Mouse (Mus musculus) WW6 (cell line): Measurements from ENCODE around the gene Exo5.

ENCODE experiments used
- DNase-seq: peaks from one replicate; pipeline ENCODE4 v3.0.0-alpha.2; 2013; ENCODE audit warnings: low read depth, low spot score

Gene Exo5

DNA sequence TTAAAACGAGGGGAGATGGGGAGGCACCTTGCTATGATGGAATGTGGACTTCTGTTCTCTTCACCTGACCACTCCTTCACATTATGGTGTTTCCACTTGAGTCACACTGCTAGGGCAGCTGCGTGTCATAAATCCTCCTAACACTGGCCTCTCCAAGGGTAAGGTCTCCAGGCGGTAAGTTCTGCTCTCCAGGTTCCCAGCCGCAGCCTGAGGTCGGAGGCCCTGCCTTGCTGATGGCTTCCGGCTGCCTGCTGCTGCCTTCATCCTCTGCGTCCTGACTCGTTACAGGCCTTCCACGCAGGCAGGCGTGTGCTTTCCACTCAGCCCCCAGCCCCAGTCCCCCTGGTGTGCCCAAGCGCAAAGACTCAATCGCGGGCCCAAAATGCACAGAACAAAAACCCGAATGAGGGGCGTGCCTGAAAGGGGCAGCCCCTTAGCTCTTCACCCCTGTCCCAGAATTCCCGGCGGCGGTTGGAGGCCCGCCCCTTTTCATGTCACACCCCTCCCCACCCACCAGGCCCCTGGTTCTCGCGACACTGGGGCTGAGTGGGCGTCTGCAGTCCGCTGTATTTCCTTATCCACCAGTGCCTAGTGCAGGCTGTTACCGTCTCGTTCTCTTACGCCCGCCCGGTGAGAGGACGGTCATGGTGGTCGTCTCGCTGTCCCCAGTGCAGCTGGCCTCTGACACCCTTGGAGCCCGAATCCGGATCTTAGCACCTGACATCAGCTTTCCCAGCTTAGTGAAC is at the start of gene Exo5:
Exo5 (minus strand) TSS at position 464 of the 746 bp plus-strand sequence.
- peak; percentile 80 for DNase-seq

DNA sequence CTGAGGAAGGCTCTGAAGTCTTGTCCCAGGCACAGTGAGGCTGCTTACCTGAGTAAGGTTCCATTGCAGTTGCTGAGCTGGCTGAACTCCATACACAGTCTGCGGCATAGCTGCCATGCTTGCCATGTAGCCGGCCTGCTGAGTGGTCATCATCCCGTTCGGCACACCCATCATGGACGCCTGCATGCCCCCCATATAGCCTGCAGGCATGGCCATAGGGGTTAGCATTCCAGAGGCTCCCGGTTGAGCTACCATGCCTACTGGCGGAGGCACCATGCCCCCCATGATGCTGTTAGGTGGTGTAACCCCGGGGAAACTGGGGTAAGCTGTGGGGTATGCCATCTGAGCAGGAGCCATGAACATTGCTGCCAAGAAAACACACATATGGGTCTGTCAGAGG is 47.0 kb upstream of the Exo5 start:
- DNase-seq, result no peak

- DNase-seq, result no peak
These were observed 44.7 kb upstream of the Exo5 start for GRCm38 (mm10) chr4:120969382-120970146.

DNA sequence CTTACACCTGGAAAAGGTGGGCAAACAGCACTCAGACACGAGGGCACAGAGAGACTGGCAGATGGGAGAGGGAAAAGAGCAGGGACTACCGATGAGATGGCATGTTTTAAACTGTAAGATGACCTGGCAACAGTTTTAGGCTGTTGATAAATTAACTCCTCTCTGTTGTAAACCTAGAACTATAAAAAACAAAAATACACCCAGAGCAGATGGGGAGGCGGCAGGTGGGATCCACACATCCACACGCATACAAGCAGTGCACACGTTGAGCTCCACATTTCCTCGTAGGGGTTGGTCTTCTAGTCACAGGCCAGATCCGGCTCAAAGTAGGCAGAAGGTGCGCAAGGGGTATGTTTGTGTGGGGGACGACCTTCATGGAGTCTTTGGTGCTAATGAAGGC is 43.7 kb upstream of the Exo5 start:
- DNase-seq, result no peak

DNA sequence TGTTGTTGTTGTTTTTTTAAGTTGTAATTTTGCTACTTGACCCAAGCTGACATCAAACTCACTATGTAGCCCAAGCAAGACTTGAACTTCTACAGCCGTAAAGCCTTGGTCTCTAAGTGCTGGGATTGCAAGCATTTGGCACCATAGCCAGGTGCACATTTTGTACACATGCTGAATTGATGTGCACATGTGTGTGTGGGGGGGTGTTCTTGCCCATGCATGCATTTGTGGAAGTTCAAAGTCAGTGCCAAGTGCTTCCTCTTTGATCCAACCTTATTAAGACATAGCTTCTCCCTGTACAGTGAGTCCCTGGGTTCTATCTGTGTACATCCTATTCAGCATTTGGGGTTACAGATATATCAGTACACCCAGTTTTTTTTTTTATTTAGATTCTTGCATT is 30.8 kb upstream of the Exo5 start:
- no peak for DNase-seq

- no peak for DNase-seq
These were observed 28.9 kb upstream of the Exo5 start for GRCm38 (mm10) chr4:120953667-120954066.

DNA sequence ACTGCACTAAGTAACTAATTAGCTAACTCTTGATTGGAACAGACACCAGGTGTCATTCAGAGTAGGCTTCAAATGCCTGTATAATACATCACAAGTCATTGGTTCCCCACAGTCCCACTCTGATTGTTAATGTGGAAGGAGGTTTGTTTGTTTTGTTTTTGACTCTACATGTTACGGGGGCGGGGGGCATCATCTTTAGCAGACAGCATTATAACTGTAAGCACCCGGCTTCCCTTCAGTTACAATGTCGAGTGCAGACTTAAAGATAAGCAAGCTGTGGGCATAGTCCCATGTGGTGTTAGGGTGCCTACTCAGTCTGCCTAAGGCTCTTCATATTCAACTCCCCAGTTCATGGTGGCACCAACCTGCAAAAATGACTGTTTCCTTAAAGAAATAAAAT is 28.2 kb upstream of the Exo5 start:
- no peak for DNase-seq

DNA sequence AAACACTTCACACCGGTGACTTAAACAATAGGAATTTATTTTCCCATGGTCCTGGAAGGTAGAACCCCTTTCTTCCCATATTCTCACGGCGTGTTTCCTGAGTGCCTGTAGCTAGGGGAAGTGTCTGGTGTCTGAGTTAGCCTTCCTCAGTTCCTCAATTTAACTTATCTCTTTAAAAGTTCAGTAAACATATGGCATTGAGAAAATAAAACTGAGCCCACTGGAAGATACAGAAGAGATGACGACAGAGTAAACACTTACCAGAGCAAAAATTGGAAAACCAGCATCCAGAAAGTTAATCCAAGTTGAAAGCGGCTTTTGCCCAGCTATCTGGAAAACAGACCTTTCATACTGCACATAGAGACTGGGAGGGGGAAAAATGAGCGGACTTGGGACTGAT is 27.3 kb upstream of the Exo5 start:
- DNase-seq, result no peak

- peak; percentile 64 for DNase-seq
These were observed 26.7 kb upstream of the Exo5 start, which contains the start of gene Zfp69 for GRCm38 (mm10) chr4:120951428-120951973. Gene Zfp69, minus strand, starts transcription at chr4:120951699.

GRCm38 (mm10) chr4:120950763-120951427 is 26.1 kb upstream of the Exo5 start:
- DNase-seq, result no peak

DNA sequence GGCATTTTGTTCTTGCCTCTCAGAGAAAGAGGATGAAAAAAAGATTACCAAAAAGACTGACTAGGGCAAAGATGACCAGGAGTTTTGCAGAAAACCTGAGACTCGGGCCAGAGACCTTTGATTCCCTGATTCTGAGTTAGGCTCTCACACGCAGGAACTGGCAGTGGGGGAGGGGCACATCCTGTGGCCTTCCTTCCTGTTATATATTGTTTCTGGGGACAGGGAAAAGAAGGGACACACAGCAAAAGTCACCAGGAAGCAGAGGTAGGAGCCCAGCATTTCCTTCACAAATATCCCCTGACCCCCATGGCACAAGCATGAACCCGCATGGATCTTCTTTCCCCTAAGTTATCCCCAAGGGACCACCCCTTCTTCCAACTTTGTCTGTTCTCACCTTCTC is 24.1 kb upstream of the Exo5 start:
- DNase-seq, result no peak

- DNase-seq, result no peak
These were observed 10.2 kb upstream of the Exo5 start for GRCm38 (mm10) chr4:120935006-120935405.

DNA sequence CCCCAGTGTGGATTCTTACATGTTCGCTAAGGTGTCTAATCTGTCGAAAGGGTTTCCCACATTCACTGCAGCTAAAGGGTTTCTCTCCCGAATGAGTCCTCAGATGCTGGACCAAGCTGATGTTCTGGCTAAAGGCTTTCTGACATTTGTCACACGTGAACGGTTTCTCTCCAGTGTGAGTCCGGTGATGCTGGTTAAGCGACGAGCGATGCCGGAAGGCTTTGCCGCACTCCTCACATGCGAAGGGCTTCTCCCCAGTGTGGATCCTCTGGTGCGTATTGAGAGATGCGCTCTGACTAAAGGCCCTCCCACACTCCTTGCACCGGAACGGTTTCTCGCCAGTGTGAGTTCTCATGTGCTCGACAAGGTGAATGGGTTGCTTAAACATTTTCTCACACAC is 5.9 kb upstream of the Exo5 start:
- no peak for DNase-seq

DNA sequence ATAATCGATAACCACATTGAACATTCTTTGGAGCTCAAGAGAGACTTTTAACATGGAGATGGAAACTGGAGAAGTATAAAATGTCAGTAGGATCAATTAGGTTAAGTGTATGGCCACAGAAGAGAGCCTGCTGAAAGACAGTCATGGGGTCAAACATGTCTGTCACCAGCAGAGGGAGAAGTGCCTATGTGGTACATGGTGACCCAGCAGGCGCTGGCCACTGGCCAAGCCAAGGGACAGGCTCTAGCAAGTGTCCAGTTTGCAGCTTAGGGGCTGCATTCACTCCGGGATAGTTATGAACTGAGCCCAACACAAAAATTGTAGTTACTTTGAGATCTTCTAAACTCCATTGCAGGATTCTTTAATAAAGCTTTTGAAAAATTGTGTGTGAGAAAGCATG is 3.9 kb upstream of the Exo5 start:
- DNase-seq, result no peak

- no peak for DNase-seq
These were observed 569 bp upstream of the Exo5 start for GRCm38 (mm10) chr4:120925386-120925785.

GRCm38 (mm10) chr4:120921461-120921860 is 3.4 kb downstream of the Exo5 start:
- no peak for DNase-seq

GRCm38 (mm10) chr4:120914501-120914900 is 10.3 kb downstream of the Exo5 start:
- DNase-seq, result no peak

GRCm38 (mm10) chr4:120913861-120914260 is 11.0 kb downstream of the Exo5 start:
- no peak for DNase-seq

DNA sequence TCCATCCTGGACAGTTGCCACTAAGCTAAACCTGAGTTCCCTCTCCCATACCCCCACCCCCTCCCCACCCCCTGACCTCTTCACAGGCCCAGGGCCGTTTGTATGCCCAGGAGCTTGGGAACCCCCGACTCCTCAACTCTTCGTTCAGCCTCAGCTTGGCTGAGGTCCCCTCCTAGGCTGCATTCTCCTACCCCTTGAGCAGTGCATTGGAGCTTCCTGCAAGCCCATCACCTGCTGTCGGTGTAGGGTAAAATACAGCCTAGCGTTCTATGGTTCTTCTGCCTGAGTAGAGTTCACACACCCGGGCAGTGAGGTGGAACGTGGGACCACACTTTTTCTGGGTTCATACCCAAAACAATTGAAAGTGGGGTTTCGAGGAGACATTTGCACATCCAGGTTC is 11.4 kb downstream of the Exo5 start:
- no peak for DNase-seq

GRCm38 (mm10) chr4:120912866-120913265 is 12.0 kb downstream of the Exo5 start:
- DNase-seq, result no peak

GRCm38 (mm10) chr4:120911086-120911485 is 13.7 kb downstream of the Exo5 start:
- no peak for DNase-seq

DNA sequence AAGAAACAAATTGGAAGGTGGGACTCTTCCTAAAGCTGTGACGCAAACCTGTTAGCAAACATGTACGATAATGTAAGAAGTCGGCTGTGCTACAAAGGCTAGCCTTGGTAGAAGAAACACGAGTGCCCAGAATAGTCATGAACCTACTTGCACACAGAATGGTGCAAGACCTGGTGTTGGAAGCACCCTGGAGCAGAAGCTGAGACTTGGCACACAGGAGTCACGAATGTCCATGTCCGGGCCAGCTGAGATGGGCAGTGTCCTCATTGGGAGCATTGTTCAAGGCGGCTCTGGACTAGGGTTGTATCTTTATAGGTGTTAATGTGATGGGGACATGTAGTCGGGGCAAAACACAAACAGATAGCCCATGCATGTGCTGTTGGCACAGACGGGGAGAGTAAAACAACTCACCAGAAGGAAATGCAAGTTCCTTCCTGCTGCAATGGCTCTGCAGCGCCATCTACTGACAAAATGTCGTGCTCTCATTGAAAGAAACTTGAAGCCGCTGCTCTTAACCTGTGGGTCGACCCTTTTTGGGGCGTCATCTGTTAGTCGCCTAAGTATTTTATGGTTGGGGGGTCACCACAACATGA is 15.2 kb downstream of the Exo5 start:
- peak; percentile 61 for DNase-seq
